Mouse (Mus musculus): ENCODE measurements at regions not wholly inside any gene's neighbourhood (a gene's known extent, or its start where the extent isn't known, plus 50 kb on each side); places are given as distances from the start of the nearest gene placed in this dataset.

- no peak for ATAC-seq
- Histone ChIP-seq H3K4me3 (ENCODE audit: low read length) (no peak overlapping the region), H3K27ac (ENCODE audit: low read depth, low read length) (no peak overlapping the region), H3K4me1 (ENCODE audit: control insufficient read depth, insufficient read depth, low read depth, low read length) (no peaks in the 10 kb centered on the region), H3K9ac (ENCODE audit: low read depth, low read length) (no peak overlapping the region), H3K4me2 (ENCODE audit: low read length) (no peak overlapping the region), H3K27me3 (replicated peaks; ENCODE audit: control insufficient read depth, insufficient read depth, low read length) (no peaks in the 10 kb centered on the region), H3K9me3 (ENCODE audit: control insufficient read depth, low read length) (no peaks in the 10 kb centered on the region), H3K36me3 (ENCODE audit: control insufficient read depth, insufficient read depth, low read length) (no peaks in the 10 kb centered on the region)
- 79% methylated on average over 5 of the region's 5 CpGs for WGBS
Measured at GRCm38 (mm10) chr15:61453656-61454349, 531.0 kb upstream of the A1bg start.

DNA sequence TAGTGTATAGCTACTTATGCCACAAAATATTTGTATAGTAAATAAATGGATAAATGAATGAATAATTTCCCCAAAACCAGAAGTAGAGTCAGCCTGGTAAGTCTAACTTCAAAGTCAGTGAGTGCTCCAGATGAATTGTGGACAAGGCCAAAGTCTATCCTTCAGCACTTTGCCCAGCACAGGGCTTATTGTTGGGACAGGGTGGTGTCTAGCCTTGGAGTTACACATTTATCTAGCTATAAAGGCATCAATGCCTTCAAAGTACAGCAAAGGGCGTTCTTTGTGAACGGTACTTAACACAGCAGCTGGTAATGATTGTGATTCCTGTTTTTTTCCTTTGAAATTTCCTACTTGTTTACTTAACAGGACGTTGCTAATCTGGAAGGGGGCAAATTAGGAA, 527.4 kb upstream of the A1bg start:
- Histone ChIP-seq H3K4me3 (ENCODE audit: low read length) (no peak overlapping the region), H3K4me2 (ENCODE audit: low read length) (no peak overlapping the region), H3K4me1 (ENCODE audit: control insufficient read depth, insufficient read depth, low read depth, low read length) (no peaks in the 10 kb centered on the region), H3K36me3 (ENCODE audit: control insufficient read depth, insufficient read depth, low read length) (no peaks in the 10 kb centered on the region), H3K27me3 (replicated peaks; ENCODE audit: control insufficient read depth, insufficient read depth, low read length) (no peaks in the 10 kb centered on the region), H3K9ac (ENCODE audit: low read depth, low read length) (no peak overlapping the region), H3K9me3 (ENCODE audit: control insufficient read depth, low read length) (no peaks in the 10 kb centered on the region), H3K27ac (ENCODE audit: low read depth, low read length) (no peak overlapping the region)
- no peak for ATAC-seq
- WGBS, result 46% methylated on average over 3 of the region's 3 CpGs

DNA sequence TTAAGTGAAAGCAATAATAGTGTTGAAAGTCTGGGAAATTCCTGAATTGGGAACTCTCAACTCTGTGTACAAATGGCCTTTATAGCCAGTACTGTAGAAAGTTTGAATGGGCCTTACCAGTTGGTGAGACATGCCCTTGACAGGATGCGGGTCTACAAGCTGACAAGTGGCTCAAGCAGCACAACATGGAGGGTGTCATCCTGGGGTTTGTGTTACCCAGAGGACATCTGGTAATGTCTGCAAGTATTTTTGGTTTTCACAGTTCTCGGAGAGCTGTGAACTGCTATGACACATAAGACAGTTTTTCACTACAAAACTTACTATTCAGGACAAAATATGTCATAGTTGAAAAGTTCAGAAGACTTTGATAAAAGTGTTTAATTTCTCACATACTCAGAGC, 525.7 kb upstream of the A1bg start:
- Histone ChIP-seq H3K36me3 (ENCODE audit: control insufficient read depth, insufficient read depth, low read length) (no peaks in the 10 kb centered on the region), H3K4me2 (ENCODE audit: low read length) (no peak overlapping the region), H3K9ac (ENCODE audit: low read depth, low read length) (no peak overlapping the region), H3K27ac (ENCODE audit: low read depth, low read length) (no peak overlapping the region), H3K9me3 (ENCODE audit: control insufficient read depth, low read length) (no peaks in the 10 kb centered on the region), H3K4me1 (ENCODE audit: control insufficient read depth, insufficient read depth, low read depth, low read length) (no peaks in the 10 kb centered on the region), H3K27me3 (replicated peaks; ENCODE audit: control insufficient read depth, insufficient read depth, low read length) (no peaks in the 10 kb centered on the region), H3K4me3 (ENCODE audit: low read length) (no peak overlapping the region)
- ATAC-seq, result no peak
- 91% methylated on average over 2 of the region's 2 CpGs for WGBS

GRCm38 (mm10) chr15:61446053-61446840, 523.4 kb upstream of the A1bg start:
- no peak overlapping the region for H3K27ac ChIP-seq (ENCODE audit: low read depth, low read length)
- no peaks in the 10 kb centered on the region for H3K27me3 ChIP-seq (replicated peaks; ENCODE audit: control insufficient read depth, insufficient read depth, low read length)
- no peak overlapping the region for H3K4me3 ChIP-seq (ENCODE audit: low read length)
- H3K4me1 ChIP-seq (ENCODE audit: control insufficient read depth, insufficient read depth, low read depth, low read length), result no peaks in the 10 kb centered on the region
- H3K9me3 ChIP-seq (ENCODE audit: control insufficient read depth, low read length), result no peaks in the 10 kb centered on the region
- no peak for ATAC-seq
- no peak overlapping the region for H3K9ac ChIP-seq (ENCODE audit: low read depth, low read length)
- H3K36me3 ChIP-seq (ENCODE audit: control insufficient read depth, insufficient read depth, low read length), result no peaks in the 10 kb centered on the region
- H3K4me2 ChIP-seq (ENCODE audit: low read length), result no peak overlapping the region
- 89% methylated on average over 4 of the region's 4 CpGs for WGBS

- H3K27ac ChIP-seq (ENCODE audit: low read depth, low read length), result no peak overlapping the region
- H3K4me2 ChIP-seq (ENCODE audit: low read length), result no peak overlapping the region
- H3K9ac ChIP-seq (ENCODE audit: low read depth, low read length), result no peak overlapping the region
- no peak overlapping the region for H3K4me3 ChIP-seq (ENCODE audit: low read length)
- H3K36me3 ChIP-seq (ENCODE audit: control insufficient read depth, insufficient read depth, low read length), result no peaks in the 10 kb centered on the region
- no peaks in the 10 kb centered on the region for H3K9me3 ChIP-seq (ENCODE audit: control insufficient read depth, low read length)
- ATAC-seq, result no peak
- no peaks in the 10 kb centered on the region for H3K27me3 ChIP-seq (replicated peaks; ENCODE audit: control insufficient read depth, insufficient read depth, low read length)
- no peaks in the 10 kb centered on the region for H3K4me1 ChIP-seq (ENCODE audit: control insufficient read depth, insufficient read depth, low read depth, low read length)
- 82% methylated on average over 4 of the region's 4 CpGs for WGBS
Measured at GRCm38 (mm10) chr15:61441734-61442398, 519.1 kb upstream of the A1bg start.

DNA sequence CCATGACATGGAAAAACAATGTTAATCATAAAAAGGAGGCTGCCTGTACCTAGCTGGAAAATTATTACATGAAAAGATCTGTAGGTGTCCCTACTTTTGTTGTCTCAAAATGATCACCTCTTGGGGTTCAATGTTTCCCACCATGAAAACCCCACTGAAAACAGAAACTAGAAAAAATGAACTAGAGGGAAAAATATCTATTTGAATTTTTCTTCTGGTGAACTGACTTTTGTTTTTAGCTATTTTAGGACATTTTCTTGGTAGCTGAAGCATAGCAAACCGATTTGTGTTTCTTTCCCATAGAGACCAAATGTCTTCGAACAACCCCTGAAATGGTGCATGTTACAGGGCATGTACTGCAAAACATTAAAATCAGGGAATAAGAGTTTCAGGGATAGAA, 518.2 kb upstream of the A1bg start:
- Histone ChIP-seq H3K4me3 (ENCODE audit: low read length) (no peak overlapping the region), H3K36me3 (ENCODE audit: control insufficient read depth, insufficient read depth, low read length) (no peaks in the 10 kb centered on the region), H3K9ac (ENCODE audit: low read depth, low read length) (no peak overlapping the region), H3K4me1 (ENCODE audit: control insufficient read depth, insufficient read depth, low read depth, low read length) (no peaks in the 10 kb centered on the region), H3K27ac (ENCODE audit: low read depth, low read length) (no peak overlapping the region), H3K27me3 (replicated peaks; ENCODE audit: control insufficient read depth, insufficient read depth, low read length) (no peaks in the 10 kb centered on the region), H3K4me2 (ENCODE audit: low read length) (no peak overlapping the region), H3K9me3 (ENCODE audit: control insufficient read depth, low read length) (no peaks in the 10 kb centered on the region)
- WGBS, result 89% methylated on average over 2 of the region's 2 CpGs
- no peak for ATAC-seq

GRCm38 (mm10) chr15:61440284-61440683, 517.5 kb upstream of the A1bg start:
- no peak for ATAC-seq
- H3K4me1 ChIP-seq (ENCODE audit: control insufficient read depth, insufficient read depth, low read depth, low read length), result no peaks in the 10 kb centered on the region
- no peaks in the 10 kb centered on the region for H3K36me3 ChIP-seq (ENCODE audit: control insufficient read depth, insufficient read depth, low read length)
- WGBS, result 85% methylated on average over 2 of the region's 2 CpGs
- no peak overlapping the region for H3K4me2 ChIP-seq (ENCODE audit: low read length)
- H3K4me3 ChIP-seq (ENCODE audit: low read length), result no peak overlapping the region
- no peaks in the 10 kb centered on the region for H3K27me3 ChIP-seq (replicated peaks; ENCODE audit: control insufficient read depth, insufficient read depth, low read length)
- no peak overlapping the region for H3K27ac ChIP-seq (ENCODE audit: low read depth, low read length)
- H3K9me3 ChIP-seq (ENCODE audit: control insufficient read depth, low read length), result no peaks in the 10 kb centered on the region
- no peak overlapping the region for H3K9ac ChIP-seq (ENCODE audit: low read depth, low read length)

DNA sequence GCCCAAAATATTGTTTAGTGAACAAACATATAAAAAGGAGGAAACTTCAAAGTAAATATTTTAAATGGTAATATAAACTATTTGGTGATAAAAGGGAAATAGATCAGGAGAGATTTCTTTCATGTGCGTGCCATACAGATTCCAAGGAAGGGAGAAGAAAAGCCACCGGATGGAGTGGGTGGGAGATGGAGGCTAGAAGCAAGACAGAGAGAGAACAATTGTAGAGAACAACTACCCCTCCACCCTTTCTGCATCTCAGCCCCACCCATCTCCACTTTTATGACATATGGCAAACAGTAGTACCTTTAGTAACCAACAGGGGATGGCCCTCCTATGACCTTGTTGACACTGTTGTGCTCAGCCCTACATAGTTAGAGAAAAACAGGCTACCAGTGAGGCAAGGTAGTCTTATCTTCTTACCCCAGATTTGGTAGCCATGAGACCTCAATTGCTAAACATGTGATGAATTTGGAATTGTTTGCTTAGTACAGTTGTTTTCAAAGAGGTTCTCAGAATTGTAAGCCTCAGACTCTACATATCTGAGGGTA, 516.9 kb upstream of the A1bg start:
- Histone ChIP-seq H3K36me3 (ENCODE audit: control insufficient read depth, insufficient read depth, low read length) (no peaks in the 10 kb centered on the region), H3K9me3 (ENCODE audit: control insufficient read depth, low read length) (no peaks in the 10 kb centered on the region), H3K4me2 (ENCODE audit: low read length) (no peak overlapping the region), H3K27ac (ENCODE audit: low read depth, low read length) (no peak overlapping the region), H3K9ac (ENCODE audit: low read depth, low read length) (no peak overlapping the region), H3K4me1 (ENCODE audit: control insufficient read depth, insufficient read depth, low read depth, low read length) (no peaks in the 10 kb centered on the region), H3K4me3 (ENCODE audit: low read length) (no peak overlapping the region), H3K27me3 (replicated peaks; ENCODE audit: control insufficient read depth, insufficient read depth, low read length) (no peaks in the 10 kb centered on the region)
- WGBS, result 94% methylated on average over 2 of the region's 2 CpGs
- ATAC-seq, result no peak

- WGBS, result 87% methylated on average over 2 of the region's 2 CpGs
- Histone ChIP-seq H3K4me3 (ENCODE audit: low read length) (no peak overlapping the region), H3K9me3 (ENCODE audit: control insufficient read depth, low read length) (no peaks in the 10 kb centered on the region), H3K4me2 (ENCODE audit: low read length) (no peak overlapping the region), H3K9ac (ENCODE audit: low read depth, low read length) (no peak overlapping the region), H3K36me3 (ENCODE audit: control insufficient read depth, insufficient read depth, low read length) (no peaks in the 10 kb centered on the region), H3K27me3 (replicated peaks; ENCODE audit: control insufficient read depth, insufficient read depth, low read length) (no peaks in the 10 kb centered on the region), H3K27ac (ENCODE audit: low read depth, low read length) (no peak overlapping the region), H3K4me1 (ENCODE audit: control insufficient read depth, insufficient read depth, low read depth, low read length) (no peaks in the 10 kb centered on the region)
- no peak for ATAC-seq
Measured at GRCm38 (mm10) chr15:61428818-61429415, 506.1 kb upstream of the A1bg start.

Measured in hindbrain, embryonic 16.5 days (tissue).